Mouse (Mus musculus) lung, adult 2 months (tissue): Measurements from ENCODE around the gene Elmo1.

Experiments
- CTCF ChIP-seq: fragments of 200-500 bp; IDR thresholded peaks from 2 replicates; pipeline ENCODE4 v1.5.1; 2011; ENCODE audit warnings: mild to moderate bottlenecking, low read length, control low read depth; ENCODE audit not compliant: insufficient read depth
- POLR2A ChIP-seq: fragments of 200-500 bp; IDR thresholded peaks from 2 replicates; pipeline ENCODE4 v1.6.1; 2011; ENCODE audit warnings: low read depth, mild to moderate bottlenecking, control low read depth, low read length, borderline replicate concordance; ENCODE audit errors: extremely low read depth

GRCm38 (mm10) chr13:20047926-20048836, 42.2 kb upstream of the Elmo1 start:
- TF ChIP-seq CTCF, result no peak
- TF ChIP-seq POLR2A, result no peak
